Mouse (Mus musculus) Patski (cell line): ENCODE results near the gene Pacsin2. TPM values are rescaled to one million over a fixed set of nuclear protein-coding genes. Genes with fewer than 3 reads are reported as not detected.

Experiments
- ATAC-seq: fragments of 100-300 bp; one replicate; pipeline ENCODE4 v1.8.0; 2021
- CTCF ChIA-PET: fragments of 350-600 bp; sonication (Branson Sonifier 250); formaldehyde crosslinking; loops from one replicate; lab custom pipeline; 2022; ENCODE audit warnings: inconsistent platforms; lab: Charles Lee
- POLR2A ChIA-PET: fragments of 350-600 bp; sonication (Branson Sonifier 250); formaldehyde crosslinking; loops from one replicate; lab custom pipeline; 2022; ENCODE audit warnings: antibody characterized with exemption, inconsistent platforms; lab: Charles Lee
- DNase-seq: peaks from one replicate; pipeline ENCODE4 v3.0.0-alpha.2; 2011; ENCODE audit warnings: low read depth, low spot score
- H3K27me3 ChIP-seq: fragments of 371-371 bp; one replicate; pipeline ENCODE4 v1.5.1; 2021
- CTCF ChIP-seq: fragments of 100-300 bp; IDR thresholded peaks from one replicate; pipeline ENCODE4 v1.5.1; 2021
- in situ Hi-C: fragments of 300-500 bp; cut with MboI; formaldehyde crosslinking; loops from 3 replicates; pipeline ENCODE4 v1.11.1; 2018; ENCODE audit warnings: low pct_unique_long_range_greater_than_20kb, mixed read lengths
- polyA plus RNA-seq: library from polyadenylated mRNA; unstranded; gene quantifications from one replicate; pipeline ENCODE4 v1.2.3, GENCODE M21; 2021

Gene Pacsin2
- polyA plus RNA-seq, 1 experiment from 2014 or later: 126 TPM

- POLR2A ChIA-PET: no interaction called here
- no peak for TF ChIP-seq CTCF
Observed at GRCm38 (mm10) chr15:83428586-83428985, 35.8 kb downstream of the Pacsin2 start.

GRCm38 (mm10) chr15:83427294-83428163 is 36.9 kb downstream of the Pacsin2 start:
- no peak for DNase-seq
- no peak for ATAC-seq
- H3K27me3 ChIP-seq: no peaks in the 10 kb centered on the region
- ChIA-PET CTCF (no interaction called here), POLR2A (interaction anchor here (0.7 kb wide), 1 partner anchor 11 kb away, joined by 5 read pairs; no protein-coding TSS in a partner anchor)
- in situ Hi-C loops: no loop called here
- TF ChIP-seq CTCF: no peak

More at GRCm38 (mm10) chr15:83428586-83428985, 35.8 kb downstream of the Pacsin2 start:
- ATAC-seq (no peak), DNase-seq (no peak)
- no peaks in the 10 kb centered on the region for H3K27me3 ChIP-seq
- CTCF ChIA-PET: no interaction called here
- in situ Hi-C loops: no loop called here

- ATAC-seq: no peak
Observed at GRCm38 (mm10) chr15:83425794-83426193, 38.6 kb downstream of the Pacsin2 start.

GRCm38 (mm10) chr15:83425277-83425676 is 39.1 kb downstream of the Pacsin2 start:
- no peak for TF ChIP-seq CTCF
- DNase-seq: no peak
- in situ Hi-C loops: no loop called here
- H3K27me3 ChIP-seq: no peaks in the 10 kb centered on the region
- ChIA-PET CTCF (interaction anchor here (1.2 kb wide), 1 partner anchor 11 kb away, joined by 3 read pairs; no protein-coding TSS in a partner anchor), POLR2A (no interaction called here)
- no peak for ATAC-seq

More at GRCm38 (mm10) chr15:83425794-83426193, 38.6 kb downstream of the Pacsin2 start:
- in situ Hi-C loops: no loop called here
- H3K27me3 ChIP-seq: no peaks in the 10 kb centered on the region
- ChIA-PET POLR2A (no interaction called here), CTCF (interaction anchor here (1.2 kb wide), 1 partner anchor 12 kb away, joined by 3 read pairs; no protein-coding TSS in a partner anchor)
- no peak for TF ChIP-seq CTCF
- no peak for DNase-seq

GRCm38 (mm10) chr15:83423589-83424384 is 40.6 kb downstream of the Pacsin2 start:
- ATAC-seq: no peak
- POLR2A ChIA-PET: no interaction called here
- H3K27me3 ChIP-seq: no peaks in the 10 kb centered on the region
- no peak for TF ChIP-seq CTCF
- in situ Hi-C loops: no loop called here
- CTCF ChIA-PET: no interaction called here
- DNase-seq: no peak

GRCm38 (mm10) chr15:83422299-83422981 is 42.0 kb downstream of the Pacsin2 start:
- TF ChIP-seq CTCF: no peak
- ChIA-PET POLR2A (interaction anchor here (0.7 kb wide), 1 partner anchor 77 kb away, joined by 3 read pairs; no protein-coding TSS in a partner anchor), CTCF (interaction anchor here (1.5 kb wide), 1 partner anchor 23 kb away, joined by 4 read pairs; no protein-coding TSS in a partner anchor)
- DNase-seq: no peak
- in situ Hi-C loops: no loop called here
- ATAC-seq: no peak
- no peaks in the 10 kb centered on the region for H3K27me3 ChIP-seq

- CTCF ChIA-PET: interaction anchor here (0.9 to 1.8 kb wide), 3 partner anchors 10 to 13 kb away, joined by 3 to 5 read pairs (median 4); no protein-coding TSS in a partner anchor
- DNase-seq: no peak
- no peak for TF ChIP-seq CTCF
- no peak for ATAC-seq
- in situ Hi-C loops: no loop called here
- POLR2A ChIA-PET: interaction anchor here (1.0 to 1.1 kb wide), 2 partner anchors 13 to 45 kb away, joined by 3 to 4 read pairs; partner anchors contain the start of gene Pacsin2
- H3K27me3 ChIP-seq: no peaks in the 10 kb centered on the region
Observed at GRCm38 (mm10) chr15:83419562-83419961, 44.8 kb downstream of the Pacsin2 start.

- TF ChIP-seq CTCF: no peak
- H3K27me3 ChIP-seq: no peaks in the 10 kb centered on the region
- POLR2A ChIA-PET: interaction anchor here (1.0 to 1.1 kb wide), 2 partner anchors 13 to 46 kb away, joined by 3 to 4 read pairs; partner anchors contain the start of gene Pacsin2
- CTCF ChIA-PET: interaction anchor here (0.9 to 1.7 kb wide), 3 partner anchors 12 to 16 kb away, joined by 3 to 4 read pairs (median 3); no protein-coding TSS in a partner anchor
- ATAC-seq (no peak), DNase-seq (no peak)
- in situ Hi-C loops: no loop called here
Observed at GRCm38 (mm10) chr15:83418685-83419084, 45.7 kb downstream of the Pacsin2 start.

- DNase-seq (no peak), ATAC-seq (no peak)
- in situ Hi-C loops: no loop called here
- TF ChIP-seq CTCF: no peak
- ChIA-PET POLR2A (interaction anchor here (0.5 to 0.6 kb wide), 2 partner anchors 43 to 49 kb away, joined by 3 to 4 read pairs; no protein-coding TSS in a partner anchor), CTCF (interaction anchor here (1.0 kb wide), 1 partner anchor 17 kb away, joined by 3 read pairs; no protein-coding TSS in a partner anchor)
- no peaks in the 10 kb centered on the region for H3K27me3 ChIP-seq
Observed at GRCm38 (mm10) chr15:83417916-83418315, 46.5 kb downstream of the Pacsin2 start.
